Mouse (Mus musculus): ENCODE results near the gene Mgat4e.

- TF ChIP-seq TCF12 (IDR thresholded peaks at IDR 0.05; ENCODE audit: low read depth, low read length) (peak; percentile 55), POLR2AphosphoS2 (IDR thresholded peaks at IDR 0.05; ENCODE audit: low read length) (no peak), POLR2AphosphoS5 (IDR thresholded peaks at IDR 0.05; ENCODE audit: borderline replicate concordance, low read depth, low read length) (no peak), USF1 (IDR thresholded peaks at IDR 0.05; ENCODE audit: low read depth, low read length) (no peak), MAX (IDR thresholded peaks at IDR 0.05; ENCODE audit: low read length) (no peak), HCFC1 (IDR thresholded peaks at IDR 0.05; ENCODE audit: low read depth, low read length) (0 out of 2 replicates have a peak, but pooled peaks have one; percentile 34), E2F4 (IDR thresholded peaks at IDR 0.05; ENCODE audit: borderline replicate concordance, low read depth, low read length) (no peak), CTCF (IDR thresholded peaks at IDR 0.05 in 2 of 3, conservative IDR thresholded peaks at IDR 0.05 in 1 of 3; ENCODE audit: control insufficient read depth in 1 of 3, insufficient read depth in 1 of 3, low read depth in 2 of 3, low read length in 3 of 3, poor library complexity in 1 of 3, severe bottlenecking in 1 of 3) (peak; percentile 77 to 87 (median 86)), RAD21 (IDR thresholded peaks at IDR 0.05; ENCODE audit: low read depth, low read length) (peak; percentile 86)
These were observed 30.8 kb downstream of the Mgat4e start for GRCm38 (mm10) chr1:134518677-134519076.

All from MEL (cell line).